Mouse (Mus musculus) ES-E14 (cell line): ENCODE data around the gene Hoxc13. TPM values are rescaled to one million over a fixed set of nuclear protein-coding genes. Genes with fewer than 3 reads are reported as not detected.

Source experiments
- DNase-seq: peaks from one replicate; pipeline ENCODE4 v3.0.0-alpha.2; 2013; ENCODE audit warnings: low read depth, low spot score
- H3K27ac ChIP-seq: 2 replicates; pipeline ENCODE4 v1.5.1; 2012; ENCODE audit warnings: low read depth, mild to moderate bottlenecking, low read length, moderate library complexity, mixed read lengths; ENCODE audit not compliant: poor library complexity, insufficient read depth, severe bottlenecking
- H3K36me3 ChIP-seq: 2 replicates; pipeline ENCODE4 v1.6.1; 2012; ENCODE audit warnings: mild to moderate bottlenecking, low read length, moderate library complexity, mixed read lengths; ENCODE audit not compliant: control insufficient read depth, poor library complexity, insufficient read depth, severe bottlenecking
- H3K4me1 ChIP-seq, 2 experiments: fragments of 150-350 bp in 1 of 2; sonication (generic) in 1 of 2; 2 replicates each; pipeline ENCODE4 v1.6.1; 2012; ENCODE audit warnings: low read length in 2 of 2, mild to moderate bottlenecking in 1 of 2, mixed read lengths in 1 of 2; ENCODE audit not compliant: control insufficient read depth in 2 of 2, insufficient read depth in 2 of 2, poor library complexity in 1 of 2
- H3K4me3 ChIP-seq, 2 experiments: fragments of 150-350 bp in 1 of 2; sonication (generic) in 1 of 2; 2 replicates each; pipeline ENCODE4 v1.5.1; 2012; ENCODE audit warnings: low read length in 2 of 2, low read depth in 1 of 2, mild to moderate bottlenecking in 1 of 2, mixed read lengths in 1 of 2; ENCODE audit not compliant: insufficient read depth in 1 of 2, poor library complexity in 1 of 2, severe bottlenecking in 1 of 2
- H3K9ac ChIP-seq: 2 replicates; pipeline ENCODE4 v1.6.1; 2012; ENCODE audit warnings: low read depth, mild to moderate bottlenecking, low read length, mixed read lengths; ENCODE audit not compliant: poor library complexity, insufficient read depth, severe bottlenecking
- H3K9me3 ChIP-seq: fragments of 150-350 bp; sonication (generic); 2 replicates; pipeline ENCODE4 v1.6.1; 2012; ENCODE audit warnings: low read depth, mild to moderate bottlenecking, low read length; ENCODE audit not compliant: control insufficient read depth, insufficient read depth
- CHD2 ChIP-seq: IDR thresholded peaks from 2 replicates; pipeline ENCODE4 v1.6.1; 2014; ENCODE audit warnings: mild to moderate bottlenecking, low read depth, low read length, inconsistent platforms
- HCFC1 ChIP-seq: IDR thresholded peaks from 2 replicates; pipeline ENCODE4 v1.6.1; 2012; ENCODE audit warnings: low read length, inconsistent platforms, borderline replicate concordance; ENCODE audit not compliant: insufficient read depth
- MAFK ChIP-seq: IDR thresholded peaks from 2 replicates; pipeline ENCODE4 v1.6.1; 2014; ENCODE audit warnings: mild to moderate bottlenecking, low read depth, low read length, inconsistent platforms; ENCODE audit not compliant: insufficient read depth
- ZC3H11A ChIP-seq: IDR thresholded peaks from 2 replicates; pipeline ENCODE4 v1.6.1; 2012; ENCODE audit warnings: low read depth, mild to moderate bottlenecking, inconsistent platforms, low read length, borderline replicate concordance
- ZNF384 ChIP-seq: IDR thresholded peaks from 2 replicates; pipeline ENCODE4 v1.6.1; 2012; ENCODE audit warnings: low read depth, low read length, inconsistent platforms
- in situ Hi-C, 2 experiments: fragments of 600-800 bp; cut with MboI; formaldehyde crosslinking; loops; one replicate each; pipeline ENCODE4 v1.15.1; 2025; ENCODE audit warnings: low sequenced_read_pairs in 2 of 2, inconsistent platforms in 1 of 2; ENCODE audit not compliant: unreplicated experiment in 2 of 2
- total RNA-seq: library from RNA; depleted of rRNA; stranded (reverse); fragments of 300-350 nt; gene quantifications from 2 replicates; pipeline ENCODE4 v1.2.3, GENCODE M21; 2012

Hoxc13 gene
- total RNA-seq, 1 experiment: 0.94 TPM

DNA sequence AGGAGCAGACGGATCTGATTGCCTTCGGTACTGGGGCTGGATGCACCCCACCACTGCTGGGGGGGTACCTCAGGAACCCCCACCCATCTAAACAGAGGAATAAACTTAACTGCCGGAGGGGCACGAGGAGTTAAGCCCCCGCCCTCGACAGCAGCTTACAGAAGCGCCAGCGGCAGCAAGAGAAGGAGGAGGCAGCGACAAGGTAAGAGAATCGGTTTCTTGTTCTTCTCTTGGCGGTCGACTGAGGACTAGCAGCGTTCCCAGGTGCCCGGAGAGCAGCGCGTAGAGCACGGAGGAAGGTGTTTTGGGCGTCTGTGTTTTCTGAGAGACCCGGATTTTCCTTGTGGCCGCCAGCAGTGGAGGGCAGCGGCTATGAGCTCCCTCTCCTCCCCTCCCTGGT, 51.4 kb downstream of the Hoxc13 start:
- Histone ChIP-seq H3K9ac (no peak overlapping the region), H3K27ac (no peak overlapping the region), H3K36me3 (no peaks in the 10 kb centered on the region), H3K4me3 (no peak overlapping the region), H3K4me1 (peaks cover 0 to 8% of the 10 kb centered on the region in 2 experiments; a peak in 1 of 4 replicates), H3K9me3 (no peaks in the 10 kb centered on the region)
- in situ Hi-C loops: no loop called here
- TF ChIP-seq HCFC1 (no peak), ZNF384 (no peak), ZC3H11A (no peak), MAFK (no peak), CHD2 (no peak)
- DNase-seq: no peak

DNA sequence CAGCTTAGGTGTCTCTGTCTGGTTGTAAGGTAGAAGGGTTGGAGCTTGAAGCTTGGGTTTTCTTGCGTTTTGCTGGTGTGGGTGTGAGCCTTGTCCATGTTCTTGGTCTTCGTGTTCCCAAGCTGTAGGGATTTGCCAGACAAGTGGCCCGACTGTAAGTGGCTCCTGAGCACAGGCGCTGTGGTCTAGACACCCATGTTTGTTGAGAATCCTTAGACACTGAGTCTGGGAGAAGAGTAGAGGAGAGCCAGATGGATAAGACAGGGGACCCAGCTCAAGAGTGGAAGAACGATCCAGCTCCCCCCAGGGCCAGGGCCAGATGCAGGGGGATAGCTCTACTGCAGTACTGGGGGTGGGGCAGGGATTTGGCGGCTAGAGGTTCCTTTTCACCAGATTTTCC, 51.9 kb downstream of the Hoxc13 start:
- H3K9ac ChIP-seq: no peak overlapping the region
- DNase-seq: no peak
- no peak for TF ChIP-seq MAFK
- no peak for TF ChIP-seq HCFC1
- no peak overlapping the region for H3K4me3 ChIP-seq
- peaks cover 0 to 6% of the 10 kb centered on the region in 2 experiments; a peak in 1 of 4 replicates for H3K4me1 ChIP-seq
- in situ Hi-C loops: no loop called here
- H3K27ac ChIP-seq: no peak overlapping the region
- no peaks in the 10 kb centered on the region for H3K9me3 ChIP-seq
- no peaks in the 10 kb centered on the region for H3K36me3 ChIP-seq

DNA sequence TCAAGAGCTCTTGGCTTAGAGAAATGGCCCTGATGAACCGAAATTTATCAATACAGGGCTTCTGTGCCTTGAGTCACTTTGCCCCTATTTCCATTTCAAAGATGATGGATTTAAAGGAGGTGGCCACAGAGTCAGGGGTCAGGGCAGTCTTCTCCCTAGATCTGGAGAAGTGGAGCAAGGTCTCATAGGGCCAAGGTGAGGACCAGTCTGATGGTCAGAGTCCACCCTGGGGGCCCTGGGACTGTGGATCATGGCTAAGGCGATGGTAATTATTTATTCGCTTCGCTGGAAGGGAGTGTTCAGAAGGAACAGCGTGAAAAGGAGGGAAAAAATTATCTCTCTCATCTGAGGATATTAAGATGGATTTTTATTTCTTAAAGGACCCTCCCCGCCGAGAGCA, 54.1 kb downstream of the Hoxc13 start:
- no peak for DNase-seq
- H3K36me3 ChIP-seq: no peaks in the 10 kb centered on the region
- no peak overlapping the region for H3K9ac ChIP-seq
- H3K27ac ChIP-seq: no peak overlapping the region
- no peak overlapping the region for H3K4me3 ChIP-seq
- in situ Hi-C loops: loop anchor here in 1 of 2 experiments (25.0 kb wide), 1 partner anchor 337 kb away; the partner anchor contains the start of gene Gpr84
- H3K9me3 ChIP-seq: no peaks in the 10 kb centered on the region
- TF ChIP-seq MAFK (no peak), CHD2 (no peak), ZNF384 (no peak), HCFC1 (no peak), ZC3H11A (no peak)
- peaks cover 0 to 6% of the 10 kb centered on the region in 2 experiments; a peak in 1 of 4 replicates for H3K4me1 ChIP-seq

DNA sequence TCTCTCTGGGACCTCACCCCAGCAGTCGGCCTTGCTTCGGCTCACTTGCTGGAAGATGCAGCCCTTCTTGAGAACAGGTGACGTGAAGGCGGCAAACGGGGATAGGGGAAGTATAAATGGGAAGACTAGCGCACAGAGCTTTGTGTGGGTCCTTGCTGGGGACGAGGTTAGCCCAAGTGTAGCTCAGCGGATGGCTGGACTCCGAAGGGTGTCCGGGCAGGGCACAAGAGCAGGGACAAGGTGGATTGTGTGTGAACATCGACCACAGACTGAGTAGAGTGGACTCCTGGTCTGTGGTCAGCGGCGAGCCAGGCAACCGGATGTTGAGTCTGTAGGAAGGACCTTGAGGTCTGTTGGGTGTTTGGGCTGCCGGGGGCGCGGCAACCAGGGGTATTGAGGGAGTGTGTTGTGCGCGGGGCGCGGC, 54.8 kb downstream of the Hoxc13 start:
- DNase-seq: no peak
- Histone ChIP-seq H3K9me3 (no peaks in the 10 kb centered on the region), H3K4me1 (peaks cover 0 to 6% of the 10 kb centered on the region in 2 experiments; a peak in 1 of 4 replicates), H3K36me3 (no peaks in the 10 kb centered on the region), H3K9ac (no peak overlapping the region), H3K27ac (no peak overlapping the region), H3K4me3 (peak overlapping the region in 1 of 2 experiments; percentile 20; a peak in 1 of 4 replicates)
- in situ Hi-C loops: loop anchor here in 1 of 2 experiments (25.0 kb wide), 1 partner anchor 337 kb away; the partner anchor contains the start of gene Gpr84
- no peak for TF ChIP-seq ZC3H11A
- no peak for TF ChIP-seq CHD2
- no peak for TF ChIP-seq ZNF384
- TF ChIP-seq HCFC1: no peak
- TF ChIP-seq MAFK: no peak

DNA sequence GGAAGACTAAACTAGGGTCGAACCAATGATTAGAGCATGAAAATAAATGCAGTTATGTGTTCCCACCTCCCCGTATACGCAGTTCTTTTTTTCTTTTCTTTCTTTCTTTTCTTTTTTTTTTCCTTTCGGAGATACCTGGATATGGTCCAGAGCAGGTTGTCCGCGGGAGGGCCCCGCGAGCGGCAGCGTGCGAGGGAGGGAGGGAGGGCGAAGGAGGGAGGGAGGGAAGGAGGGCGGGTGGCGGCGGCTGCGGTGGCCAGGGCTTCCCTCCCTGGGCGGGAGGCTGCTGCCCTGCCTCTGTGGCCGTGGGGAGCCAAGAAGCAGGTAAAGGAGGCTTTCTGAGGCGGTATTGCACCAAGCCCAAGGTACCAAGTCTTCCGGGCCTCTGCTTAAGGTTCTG, 55.3 kb downstream of the Hoxc13 start, which contains the start of gene Hoxc9:
Gene Hoxc9, plus strand, starts transcription at position 269 of the 400 bp plus-strand sequence.
- in situ Hi-C loops: loop anchor here in 1 of 2 experiments (25.0 kb wide), 1 partner anchor 336 kb away; the partner anchor contains the start of gene Gpr84
- H3K36me3 ChIP-seq: no peaks in the 10 kb centered on the region
- no peak within 1 kb of the TSS for H3K27ac ChIP-seq
- TF ChIP-seq CHD2 (no peak), HCFC1 (0 out of 2 replicates have a peak, but pooled peaks have one; percentile 18)
- no peak for DNase-seq
- no peaks in the 10 kb centered on the region for H3K9me3 ChIP-seq
- no peak within 1 kb of the TSS for H3K9ac ChIP-seq
- H3K4me1 ChIP-seq: peaks cover 0 to 6% of the 10 kb centered on the region in 2 experiments; a peak in 1 of 4 replicates
- peak within 1 kb of the TSS; percentile 2 to 20; a peak in 2 of 4 replicates for H3K4me3 ChIP-seq
